Mouse (Mus musculus) mouse trophoblast stem cell (cell line): ENCODE results near the gene Itih3.

Source experiments
- in situ Hi-C, 2 experiments: fragments of 300-500 bp; cut with MseI, MboI; formaldehyde crosslinking; loops; 2 replicates in 1 of 2; 3 replicates in 1 of 2; pipeline ENCODE4 v1.15.1; 2025

The Itih3 gene

DNA sequence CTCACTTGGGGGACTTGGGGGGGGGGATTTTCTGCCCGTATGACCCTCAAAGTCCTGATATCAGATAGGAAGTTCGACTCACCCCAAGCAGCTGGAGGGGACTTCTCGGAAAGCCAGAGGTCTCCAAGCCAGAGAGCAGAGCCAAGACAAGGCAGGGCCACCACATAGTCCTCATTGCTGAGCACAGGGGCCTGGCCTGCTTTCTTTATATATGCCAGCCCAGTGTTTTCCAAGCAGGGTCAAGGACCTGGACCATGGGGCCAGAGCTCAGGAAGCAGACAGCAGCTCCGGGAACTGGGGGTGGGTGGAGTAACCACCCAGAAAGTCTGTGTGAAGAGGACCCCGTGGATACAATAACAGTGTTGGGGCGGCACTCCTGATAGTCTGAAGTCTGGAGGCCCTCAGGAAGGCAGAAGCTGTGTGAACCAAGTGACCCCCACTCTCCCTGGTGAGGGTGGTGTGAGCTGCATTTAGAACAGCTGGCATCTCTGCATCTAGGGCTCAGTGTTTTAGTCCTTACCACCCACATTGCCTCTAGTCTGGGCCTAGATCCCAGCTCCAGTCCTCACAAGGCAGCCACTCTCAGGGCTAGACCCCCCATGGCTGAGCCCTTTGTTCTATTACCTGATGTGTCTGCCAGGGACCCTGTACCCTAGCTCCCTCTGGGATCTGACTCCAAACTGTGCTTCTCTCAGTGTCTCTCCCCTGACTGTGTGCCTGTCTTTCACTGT lies at the start of gene Itih3:
Itih3 (minus strand) TSS at position 386 of the 731 bp plus-strand sequence.
- in situ Hi-C loops: no loop called here

DNA sequence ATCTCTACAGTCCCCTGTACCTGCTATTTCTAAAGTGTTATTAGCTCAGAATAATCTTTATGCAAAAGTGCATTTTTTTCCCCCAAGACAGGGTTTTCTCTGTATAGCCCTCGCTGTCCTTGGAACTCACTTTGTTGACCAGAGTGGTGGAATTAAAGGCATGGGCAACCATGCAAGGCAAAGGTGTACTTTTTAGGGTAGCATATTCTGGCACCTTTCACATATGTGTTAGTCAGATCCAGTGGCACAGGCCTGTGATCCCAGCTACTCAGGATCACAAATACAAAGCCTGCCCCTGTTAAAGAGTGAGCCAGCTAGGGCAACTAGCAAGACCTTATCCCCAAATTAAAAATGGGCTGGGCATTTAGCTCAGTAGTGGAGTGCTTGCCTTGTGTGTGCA lies 36.8 kb upstream of the Itih3 start:
- in situ Hi-C loops: no loop called here

DNA sequence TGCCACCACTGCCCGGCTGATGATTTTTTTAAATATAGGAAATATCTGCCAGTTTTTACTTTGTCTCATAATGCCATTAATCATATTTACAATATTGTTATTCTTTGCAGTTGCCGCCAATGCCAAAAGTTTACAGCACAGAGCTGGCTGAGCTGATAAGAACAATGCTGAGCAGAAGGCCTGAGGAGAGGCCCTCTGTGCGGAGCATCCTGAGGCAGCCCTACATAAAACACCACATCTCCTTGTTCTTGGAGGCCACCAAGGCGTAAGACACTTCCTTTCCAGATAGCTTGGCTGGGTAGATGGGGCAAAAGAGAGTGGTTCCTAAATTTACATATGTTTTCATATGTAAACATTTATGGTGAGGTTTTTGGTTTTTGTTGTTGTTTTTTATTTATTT lies 35.5 kb upstream of the Itih3 start:
- in situ Hi-C loops: no loop called here

DNA sequence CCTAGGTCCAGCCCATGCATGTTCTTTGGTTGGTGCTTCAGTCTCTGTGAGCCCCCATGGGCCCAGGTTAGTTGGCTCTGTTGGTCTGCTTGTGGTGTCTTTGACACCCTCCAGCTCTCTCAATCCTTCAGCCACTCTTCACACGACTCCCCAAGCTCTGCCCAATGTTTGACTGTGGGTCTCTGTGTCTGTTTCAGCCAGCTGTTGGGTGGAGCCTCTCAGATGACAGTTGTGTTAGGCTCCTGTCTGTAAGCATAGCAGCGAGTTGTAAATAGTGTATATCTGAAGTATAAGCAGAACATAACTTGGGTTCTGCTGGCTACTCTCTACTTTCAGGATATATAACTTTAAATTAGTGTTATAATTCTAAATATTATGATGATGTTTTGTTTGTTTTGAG lies 35.0 kb upstream of the Itih3 start:
- in situ Hi-C loops: no loop called here

DNA sequence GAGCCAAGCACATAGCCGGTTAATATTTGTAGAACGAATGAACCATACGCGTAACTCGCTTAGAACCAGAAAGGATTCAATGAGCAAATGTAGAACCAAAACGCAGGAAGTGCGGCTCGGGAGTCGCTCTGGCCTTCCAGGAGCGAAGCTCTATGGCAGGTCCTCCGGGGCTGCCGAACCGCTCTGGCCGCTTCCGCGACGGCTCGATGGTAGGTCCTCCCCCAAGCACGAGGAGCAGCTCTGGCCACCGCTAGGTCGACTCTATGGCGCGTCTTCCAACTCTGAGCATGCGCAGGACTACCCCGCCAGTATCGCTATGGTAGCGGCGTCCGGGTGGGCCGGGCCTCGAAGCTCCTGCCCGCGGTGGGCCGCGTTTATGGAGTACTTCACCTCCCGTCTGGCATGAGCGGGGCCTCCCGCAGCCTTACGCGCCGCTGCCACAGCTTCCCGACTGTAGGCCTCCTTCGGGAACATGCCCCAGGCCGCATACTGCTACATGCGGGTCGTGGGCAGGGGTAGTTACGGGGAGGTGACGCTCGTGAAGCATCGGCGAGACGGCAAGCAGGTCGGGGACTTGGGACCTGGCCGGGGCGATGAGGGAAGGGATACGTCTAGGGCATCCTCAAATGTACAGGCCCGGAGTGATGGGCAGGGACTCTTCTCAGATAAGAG lies 27.7 kb upstream of the Itih3 start, which contains the start of gene Nek4:
Nek4 (plus strand) TSS at position 224 of the 672 bp plus-strand sequence.
- in situ Hi-C loops: no loop called here

DNA sequence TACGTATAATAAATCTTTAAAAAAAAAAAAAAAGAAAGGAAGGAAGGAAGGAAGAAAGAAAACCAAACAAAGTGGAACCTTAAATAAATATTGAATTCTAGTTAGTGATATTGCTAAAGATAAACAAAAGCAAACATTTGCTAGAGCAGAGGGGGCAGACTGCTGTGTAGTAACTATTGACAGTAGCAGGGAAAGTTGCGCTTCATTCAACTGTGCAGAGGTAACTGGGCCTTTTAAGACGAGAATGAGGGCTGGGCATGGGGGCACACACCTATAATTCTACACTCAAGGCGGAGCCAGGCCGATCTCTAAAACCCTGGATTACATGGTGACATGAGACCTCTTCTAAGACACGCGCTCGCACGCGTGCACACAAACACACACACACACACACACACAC lies 26.4 kb upstream of the Itih3 start:
- in situ Hi-C loops: loop anchor here in 1 of 2 experiments (10.0 kb wide), 1 partner anchor 85 kb away; no protein-coding TSS in a partner anchor

DNA sequence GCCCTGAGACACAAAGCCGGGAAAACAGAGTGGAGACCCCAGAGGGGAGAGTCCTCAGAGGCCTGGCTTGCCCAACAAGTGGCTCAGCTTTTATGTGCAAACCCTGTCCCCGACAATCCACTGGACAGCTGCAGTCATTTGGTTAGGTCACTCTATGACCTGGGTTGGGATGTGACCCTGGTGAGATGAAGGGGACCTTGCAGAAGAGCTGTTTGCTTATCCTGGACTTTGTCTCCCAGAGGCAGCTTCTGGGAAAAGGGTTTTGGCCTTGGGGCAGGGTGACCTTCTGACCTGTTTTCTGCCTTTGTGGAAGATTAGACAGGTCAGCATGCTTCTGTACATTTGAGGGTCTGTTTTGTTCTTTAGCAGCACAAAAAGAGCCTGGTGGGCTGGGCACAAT lies 21.2 kb upstream of the Itih3 start:
- in situ Hi-C loops: loop anchor here in 1 of 2 experiments (10.0 kb wide), 1 partner anchor 80 kb away; no protein-coding TSS in a partner anchor

DNA sequence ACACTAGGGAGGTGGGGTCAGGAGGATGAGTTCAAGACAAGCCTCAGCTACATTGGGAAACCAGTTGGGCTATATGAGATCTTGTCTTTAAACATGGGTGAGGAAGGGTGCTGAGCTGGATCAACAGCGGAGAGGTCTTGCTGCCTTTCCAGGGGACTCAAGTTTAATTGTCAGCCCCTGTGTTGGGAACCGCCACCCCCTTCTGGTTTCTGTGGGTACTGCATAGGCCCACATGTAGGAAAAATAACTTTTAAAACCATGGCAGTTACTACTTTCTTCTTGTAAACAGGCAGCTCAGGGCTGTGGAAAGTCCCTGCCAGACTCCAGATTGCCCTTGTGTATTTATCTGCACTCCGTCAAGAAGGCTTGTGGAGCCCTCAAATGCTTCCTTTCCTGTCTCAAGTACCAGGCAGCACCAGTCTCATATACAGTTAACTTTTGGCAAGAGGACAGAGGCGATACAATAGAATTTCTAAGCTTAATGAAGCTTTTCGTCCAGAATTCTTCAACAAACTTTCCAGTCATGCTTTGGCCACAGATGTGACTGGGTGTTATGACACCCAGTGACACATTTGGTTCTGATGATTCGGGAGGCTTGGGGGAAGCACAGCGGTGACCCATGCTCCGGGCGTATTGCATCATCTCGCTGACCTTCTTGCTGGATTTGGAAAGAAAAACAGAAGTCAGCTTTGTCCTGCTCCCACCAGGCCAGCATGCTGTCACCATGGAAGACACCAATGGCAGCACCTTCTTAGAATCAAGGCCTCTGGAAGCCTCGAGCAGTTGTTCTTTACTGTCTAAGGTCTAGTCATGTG lies 20.5 kb upstream of the Itih3 start:
- in situ Hi-C loops: loop anchor here in 1 of 2 experiments (10.0 kb wide), 1 partner anchor 79 kb away; no protein-coding TSS in a partner anchor

DNA sequence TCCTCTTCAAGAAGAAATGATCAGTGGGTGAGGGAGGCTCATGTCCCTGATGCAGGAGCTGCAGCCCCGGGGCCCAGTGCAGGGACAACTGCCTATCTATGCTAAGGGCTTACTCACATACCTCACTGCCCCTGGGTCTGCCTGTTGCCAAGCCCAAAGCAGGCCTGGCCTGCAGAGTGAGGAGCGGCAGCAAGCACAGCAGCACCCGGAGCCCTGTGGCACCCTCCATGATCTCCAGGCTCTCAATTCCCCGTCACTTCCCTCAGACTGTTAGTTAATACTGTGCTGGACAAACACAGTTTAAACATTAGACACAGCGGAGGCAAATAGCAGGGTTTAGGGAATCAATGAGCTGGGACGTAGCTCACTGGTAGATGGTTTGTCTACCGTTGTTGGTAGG lies 19.5 kb upstream of the Itih3 start, which contains the start of gene Itih1:
Itih1 (minus strand) TSS at position 252 of the 400 bp plus-strand sequence.
- in situ Hi-C loops: loop anchor here in 1 of 2 experiments (10.0 kb wide), 1 partner anchor 78 kb away; no protein-coding TSS in a partner anchor

DNA sequence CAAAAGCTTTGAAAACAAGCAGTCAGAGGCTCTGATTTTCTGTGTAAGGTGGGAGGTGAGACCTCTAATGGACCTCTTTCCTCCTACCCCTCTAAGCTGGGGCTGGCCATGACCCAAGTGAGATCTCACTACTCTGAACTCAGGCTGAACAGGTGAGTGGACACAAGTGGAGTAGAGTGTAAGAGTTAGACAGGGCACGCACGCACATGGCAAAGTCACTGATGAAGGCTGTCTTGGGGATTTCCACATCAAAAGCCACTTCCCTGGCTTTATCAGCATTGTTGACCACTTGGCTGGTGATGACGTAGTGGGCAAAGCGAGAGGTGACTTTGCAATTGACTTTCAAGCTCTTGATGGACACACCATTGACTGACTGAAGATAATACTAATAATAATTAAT lies 18.7 kb upstream of the Itih3 start:
- in situ Hi-C loops: loop anchor here in 1 of 2 experiments (10.0 kb wide), 1 partner anchor 77 kb away; no protein-coding TSS in a partner anchor

DNA sequence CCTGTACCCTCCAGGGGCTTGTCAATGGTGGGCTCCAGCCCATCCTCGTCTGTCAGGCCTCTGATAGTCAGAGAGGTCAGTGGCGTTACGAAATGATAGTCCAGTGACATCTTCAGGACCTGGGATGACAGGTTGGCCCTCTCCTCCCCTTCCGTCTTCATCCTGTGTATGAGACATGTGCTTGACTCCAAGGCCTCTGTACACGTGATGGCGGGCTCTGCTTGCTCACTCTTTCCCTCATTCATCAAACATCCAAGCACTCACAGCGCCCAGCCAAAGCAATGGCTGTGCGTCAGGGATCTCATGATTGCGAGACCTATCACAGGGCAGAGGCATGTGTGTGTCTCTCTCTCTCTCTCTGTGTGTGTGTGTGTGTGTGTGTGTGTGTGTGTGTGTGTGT lies 9.8 kb upstream of the Itih3 start:
- in situ Hi-C loops: no loop called here

DNA sequence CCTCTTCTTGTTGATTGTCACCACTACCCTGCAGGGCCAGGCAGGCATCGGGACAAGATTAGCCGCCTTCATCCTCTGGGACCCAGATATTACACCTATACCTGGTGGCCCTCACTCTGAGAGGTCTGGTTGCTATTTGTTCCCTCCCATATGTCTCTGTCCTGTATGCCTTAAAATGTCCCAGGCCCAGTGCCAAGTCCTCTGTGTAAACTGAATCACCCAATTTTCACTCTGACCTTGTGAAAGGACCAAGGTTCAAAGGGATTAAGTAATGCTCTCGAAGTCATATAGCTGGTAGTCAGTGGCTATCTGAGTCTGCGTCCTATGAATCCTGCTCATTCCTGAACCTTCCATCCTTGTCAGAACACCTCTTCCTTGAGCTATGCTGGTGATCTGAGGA lies 6.8 kb upstream of the Itih3 start:
- in situ Hi-C loops: no loop called here

DNA sequence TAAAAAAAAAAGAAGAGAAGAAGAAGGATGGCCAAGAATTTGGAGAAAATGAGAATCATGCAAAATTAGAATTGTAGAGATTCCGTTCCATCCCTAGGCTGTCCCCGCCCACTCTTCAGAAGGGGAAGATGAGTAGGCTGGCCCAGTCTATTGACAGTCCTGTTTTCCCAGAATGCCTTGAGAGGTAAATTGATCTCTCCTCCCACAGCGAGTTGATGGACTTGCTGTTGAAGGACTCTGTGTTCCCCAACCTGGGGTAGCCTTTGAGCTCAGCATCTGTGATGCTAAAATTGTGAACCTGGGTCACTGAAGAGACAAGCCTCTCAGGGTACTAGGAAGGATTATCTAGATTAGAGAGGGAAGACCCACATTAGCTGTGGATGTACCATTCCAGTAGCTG lies 1.9 kb upstream of the Itih3 start:
- in situ Hi-C loops: no loop called here

DNA sequence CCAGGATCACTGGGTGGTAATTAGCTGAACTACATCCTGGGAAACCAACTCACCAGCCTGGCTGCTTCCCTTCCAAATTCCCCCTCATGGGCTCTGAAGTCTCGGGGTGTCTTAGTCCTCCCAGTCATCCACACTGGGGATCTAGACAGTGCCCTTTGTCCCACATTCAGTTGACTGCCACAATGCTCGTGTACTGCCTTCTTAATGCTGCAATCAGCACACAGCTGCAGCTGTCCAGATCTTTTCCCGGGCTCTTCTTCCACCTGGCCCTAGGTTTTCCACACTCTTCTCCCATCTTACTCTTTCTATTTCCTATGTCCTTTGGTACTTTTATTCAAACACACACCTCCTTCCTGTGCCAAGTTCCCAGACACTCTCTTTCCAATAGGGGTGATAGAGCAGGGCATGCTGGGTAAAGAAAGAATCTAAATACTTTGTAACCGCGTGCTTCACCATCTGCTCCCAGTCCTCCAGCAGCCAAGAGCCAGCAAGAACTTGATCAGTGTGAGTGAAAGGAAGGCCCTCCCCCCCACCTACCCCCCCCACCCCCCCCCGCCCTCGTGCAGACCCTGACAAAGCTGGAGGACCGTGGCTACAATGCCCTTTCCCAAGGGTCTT lies 1.4 kb downstream of the Itih3 start:
- in situ Hi-C loops: no loop called here

DNA sequence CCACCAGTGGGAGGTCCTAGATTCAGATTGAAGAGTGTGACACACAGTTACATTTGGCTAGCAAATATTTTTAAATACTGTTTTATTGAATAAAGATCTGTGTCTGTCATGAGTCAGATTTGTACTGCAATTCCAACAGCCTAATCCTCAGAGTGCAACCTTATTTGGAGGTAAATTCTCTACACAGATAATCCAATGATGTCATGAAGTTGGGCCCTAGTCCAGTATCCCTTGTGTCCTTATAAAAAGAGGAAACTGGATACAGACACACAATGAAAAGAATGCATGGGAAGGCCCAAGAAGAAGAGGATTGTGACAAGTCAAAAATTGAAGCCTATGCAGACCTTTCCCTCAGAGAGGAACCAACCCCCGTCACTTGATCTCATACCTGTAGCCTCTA lies 7.0 kb downstream of the Itih3 start:
- in situ Hi-C loops: no loop called here

DNA sequence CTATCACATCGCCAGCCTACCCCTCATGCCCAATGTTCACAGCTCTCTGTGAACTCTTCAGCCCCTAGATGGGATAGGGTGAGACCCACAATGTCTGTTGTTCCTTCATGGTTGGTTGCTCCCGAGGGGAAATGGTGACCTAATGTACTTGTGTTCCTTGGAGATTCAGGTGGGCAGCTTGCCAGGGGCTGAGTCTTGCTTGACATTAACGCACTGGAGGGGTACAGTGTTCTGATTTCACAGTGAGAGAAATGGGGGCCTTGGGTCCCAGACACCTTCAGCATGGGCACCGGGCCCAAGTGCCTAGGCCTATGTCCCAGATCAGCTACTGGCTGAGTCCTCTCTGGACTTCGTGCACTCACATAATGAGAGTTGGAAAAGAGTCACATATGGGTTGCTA lies 10.2 kb downstream of the Itih3 start:
- in situ Hi-C loops: no loop called here

DNA sequence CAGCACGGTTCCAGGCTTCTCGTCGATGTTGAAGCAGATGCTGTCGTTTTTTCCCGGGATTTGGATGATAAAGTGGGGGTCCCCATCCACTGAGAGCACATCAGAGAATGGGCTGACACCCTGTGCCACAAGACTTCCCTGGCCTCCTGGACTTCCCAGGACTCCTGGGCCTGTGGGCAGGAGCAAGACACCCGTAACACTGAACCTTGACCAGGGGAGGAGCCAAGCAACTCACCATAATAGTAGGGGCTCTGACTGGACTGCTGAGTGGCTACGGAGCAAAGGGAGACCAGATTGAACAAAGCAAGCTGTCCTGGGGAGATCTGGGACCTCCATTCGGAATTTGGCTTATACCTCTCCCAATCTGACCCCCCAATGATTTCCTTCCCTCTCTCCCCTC lies 10.9 kb downstream of the Itih3 start:
- in situ Hi-C loops: no loop called here

DNA sequence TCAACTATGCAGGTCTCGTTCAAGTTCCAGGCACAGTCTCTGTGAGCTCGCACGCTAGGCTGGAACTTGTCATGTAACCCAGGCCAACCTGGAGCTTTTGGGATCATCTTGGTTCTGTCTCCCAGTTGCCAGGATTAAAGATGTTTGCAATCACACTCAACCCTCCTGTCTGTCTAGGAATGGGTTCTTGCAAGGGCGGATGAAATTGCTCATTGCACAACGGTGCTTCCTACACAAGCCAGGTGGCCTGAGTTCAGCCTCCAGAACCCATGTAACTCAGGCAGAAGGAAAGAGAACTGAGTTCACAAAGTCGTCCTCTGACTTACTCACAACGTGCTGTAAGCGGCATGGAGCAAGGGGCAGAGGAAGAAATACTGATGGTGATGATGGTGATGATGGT lies 12.4 kb downstream of the Itih3 start:
- in situ Hi-C loops: no loop called here

DNA sequence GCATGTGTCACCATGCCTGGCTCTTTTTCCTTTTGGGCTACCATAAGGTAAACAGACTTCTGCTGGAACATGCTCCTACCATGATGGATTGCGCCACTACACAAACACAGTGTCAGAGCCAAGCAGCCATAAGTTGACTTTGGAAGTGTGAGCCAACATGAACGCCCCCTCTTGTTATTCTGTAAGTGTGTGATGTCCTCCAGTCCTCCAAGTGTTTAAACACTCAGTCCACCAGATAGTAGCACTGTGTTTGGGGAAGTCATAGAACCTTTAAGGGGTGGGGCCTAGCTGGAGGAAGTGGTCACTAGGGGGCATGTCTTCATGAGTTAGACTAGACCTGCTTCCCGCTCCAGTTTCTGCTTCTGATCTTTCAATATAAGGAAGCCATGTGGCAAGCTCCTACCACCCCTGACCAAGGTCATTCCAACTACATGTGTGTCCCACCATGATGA lies 15.7 kb downstream of the Itih3 start:
- in situ Hi-C loops: no loop called here

DNA sequence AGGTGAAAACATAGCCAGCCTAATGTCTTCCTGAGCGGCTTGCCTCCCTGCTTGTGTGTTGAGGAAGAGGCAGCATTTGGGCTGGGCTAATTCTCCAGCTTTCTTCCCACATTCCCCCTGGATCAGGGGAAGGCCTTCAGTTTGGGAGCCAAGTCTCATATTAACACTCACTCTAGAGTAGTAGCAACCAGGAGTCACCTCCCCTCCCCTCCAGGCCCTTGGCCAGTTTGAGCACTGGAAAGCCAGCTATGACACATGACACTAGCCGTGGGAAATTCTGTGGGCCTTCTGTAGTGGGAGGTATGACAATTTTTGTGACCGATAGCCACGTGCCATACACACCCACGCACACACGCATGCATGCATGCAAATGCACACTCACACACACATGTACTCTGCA lies 17.6 kb downstream of the Itih3 start:
- in situ Hi-C loops: no loop called here

DNA sequence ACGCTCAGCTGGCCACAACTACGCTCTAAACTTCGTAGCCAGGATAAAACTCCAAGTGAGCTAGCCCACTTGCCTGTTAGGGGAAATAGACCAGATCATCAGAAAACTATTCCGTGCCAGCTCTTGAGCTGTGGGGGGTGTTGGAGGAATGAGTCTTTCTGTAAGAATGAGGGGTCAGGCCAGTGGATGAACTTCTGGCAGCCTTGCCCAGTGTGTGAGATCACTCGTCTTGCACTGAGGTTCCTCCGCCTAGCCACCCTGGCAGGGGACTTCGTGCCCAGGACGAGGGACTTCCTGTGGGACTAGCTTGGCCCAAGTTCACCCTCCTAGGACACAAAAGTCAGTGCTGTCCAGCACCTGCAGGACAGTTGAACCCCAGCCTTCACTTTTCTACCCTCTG lies 19.3 kb downstream of the Itih3 start:
- in situ Hi-C loops: no loop called here
